Mouse (Mus musculus) forebrain, postnatal 0 days (tissue): Measurements from ENCODE around the gene Mmachc. TPM values are rescaled to one million over a fixed set of nuclear protein-coding genes. Genes with fewer than 3 reads are reported as not detected.
"Not testable (repeated sequence)": the region's sequence is repeated elsewhere in the genome, so short reads cannot be mapped to it uniquely, and the experiment has no call there.

Experiments used
- ATAC-seq: fragments of 200-750 bp; cut with Nextera tagmentation; 2 replicates; pipeline ENCODE4 v1.8.0; 2017; ENCODE audit warnings: mild to moderate bottlenecking, moderate library complexity
- DNase-seq: peaks from one replicate; pipeline ENCODE4 v3.0.0-alpha.2; 2015
- H3K27ac ChIP-seq: fragments of 300-500 bp; sonication (generic); 2 replicates; pipeline ENCODE4 v1.5.1; 2014; ENCODE audit warnings: low read depth, mild to moderate bottlenecking, antibody characterized with exemption, low read length, moderate library complexity, mixed read lengths
- H3K27me3 ChIP-seq: fragments of 300-500 bp; sonication (generic); 2 replicates; pipeline ENCODE4 v1.6.1; 2014; ENCODE audit warnings: mild to moderate bottlenecking, low read length, mixed read lengths; ENCODE audit not compliant: insufficient read depth
- H3K36me3 ChIP-seq: fragments of 300-500 bp; sonication (generic); 2 replicates; pipeline ENCODE4 v1.6.1; 2014; ENCODE audit warnings: mild to moderate bottlenecking, moderate library complexity; ENCODE audit not compliant: insufficient read depth
- H3K4me1 ChIP-seq: fragments of 300-500 bp; sonication (generic); 2 replicates; pipeline ENCODE4 v1.6.1; 2014; ENCODE audit warnings: antibody characterized with exemption; ENCODE audit not compliant: insufficient read depth
- H3K4me2 ChIP-seq: fragments of 300-500 bp; sonication (generic); 2 replicates; pipeline ENCODE4 v1.6.1; 2014; ENCODE audit warnings: low read depth, mild to moderate bottlenecking, moderate library complexity
- H3K4me3 ChIP-seq: fragments of 300-500 bp; sonication (generic); 2 replicates; pipeline ENCODE4 v1.5.1; 2014; ENCODE audit warnings: low read depth, low read length, mixed read lengths
- H3K9ac ChIP-seq: fragments of 300-500 bp; sonication (generic); 2 replicates; pipeline ENCODE4 v1.6.1; 2014; ENCODE audit warnings: mild to moderate bottlenecking
- H3K9me3 ChIP-seq: fragments of 300-500 bp; sonication (generic); 2 replicates; pipeline ENCODE4 v1.6.1; 2016; ENCODE audit warnings: low read length
- CTCF ChIP-seq: sonication (generic); IDR thresholded peaks from 2 replicates; pipeline ENCODE4 v1.5.1; 2016; ENCODE audit warnings: antibody characterized with exemption, control low read depth, low read depth
- WGBS: fragments of 180-500 bp; shearing (Covaris S2); extraction: QIAGEN DNeasy Blood & Tissue Kit; methylation state at CpG from one replicate; pipeline ENCODE4 v1.1.7; 2014; 5-methylcytosine and 5-hydroxymethylcytosine counted together
- polyA plus RNA-seq: library from polyadenylated mRNA; unstranded; fragments of >200 nt; fragmentation: Nextera tagmentation; extraction: Ambion mirVana; gene quantifications from 2 replicates; pipeline ENCODE4 v1.2.1, GENCODE M21; 2015
- total RNA-seq: library from RNA; depleted of rRNA; stranded (reverse); fragments of >200 nt; gene quantifications from 2 replicates; pipeline ENCODE4 v1.2.3, GENCODE M21; 2014; rRNA removed

Gene Mmachc
- total and polyA plus RNA-seq, 2 experiments from 2014 or later: 19.6 to 21.9 TPM

GRCm38 (mm10) chr4:116661998-116662397 is 46.2 kb downstream of the Mmachc start:
- TF ChIP-seq CTCF: no peak
- DNase-seq (no peak), ATAC-seq (no peak)
- no peak overlapping the region for H3K27ac ChIP-seq
- no peaks in the 10 kb centered on the region for H3K9me3 ChIP-seq
- no peak overlapping the region for H3K4me2 ChIP-seq
- no peak overlapping the region for H3K9ac ChIP-seq
- H3K36me3 ChIP-seq: no peaks in the 10 kb centered on the region
- WGBS: 87% methylated on average over 1 of the region's 1 CpGs
- no peaks in the 10 kb centered on the region for H3K27me3 ChIP-seq
- H3K4me3 ChIP-seq: no peak overlapping the region
- H3K4me1 ChIP-seq: no peaks in the 10 kb centered on the region

- TF ChIP-seq CTCF: no peak
- H3K27ac ChIP-seq: no peak overlapping the region
- H3K36me3 ChIP-seq: no peaks in the 10 kb centered on the region
- no peaks in the 10 kb centered on the region for H3K9me3 ChIP-seq
- no peak overlapping the region for H3K9ac ChIP-seq
- H3K4me2 ChIP-seq: no peak overlapping the region
- ATAC-seq: no peak
- no peak for DNase-seq
- WGBS: 75% methylated on average over 6 of the region's 6 CpGs
- H3K4me1 ChIP-seq: no peaks in the 10 kb centered on the region
- no peaks in the 10 kb centered on the region for H3K27me3 ChIP-seq
- H3K4me3 ChIP-seq: no peak overlapping the region
Measured at GRCm38 (mm10) chr4:116660829-116661228, 47.4 kb downstream of the Mmachc start.

- ATAC-seq, H3K4me1 ChIP-seq, H3K9me3 ChIP-seq, H3K4me2 ChIP-seq, H3K27me3 ChIP-seq, H3K27ac ChIP-seq, DNase-seq, H3K4me3 ChIP-seq, H3K36me3 ChIP-seq, H3K9ac ChIP-seq: not testable (repeated sequence)
- 82% methylated on average over 6 of the region's 6 CpGs for WGBS
Measured at GRCm38 (mm10) chr4:116659916-116660315, 48.3 kb downstream of the Mmachc start.

GRCm38 (mm10) chr4:116659474-116659873 is 48.7 kb downstream of the Mmachc start:
- Histone ChIP-seq H3K4me1 (no peaks in the 10 kb centered on the region), H3K9ac (no peak overlapping the region), H3K27ac (no peak overlapping the region), H3K36me3 (no peaks in the 10 kb centered on the region), H3K27me3 (no peaks in the 10 kb centered on the region), H3K4me3 (no peak overlapping the region), H3K4me2 (no peak overlapping the region), H3K9me3 (no peaks in the 10 kb centered on the region)
- DNase-seq (no peak), ATAC-seq (no peak)
- WGBS: 50% methylated on average over 2 of the region's 2 CpGs
- no peak for TF ChIP-seq CTCF

- H3K27ac ChIP-seq: no peak overlapping the region
- no peaks in the 10 kb centered on the region for H3K4me1 ChIP-seq
- TF ChIP-seq CTCF: no peak
- ATAC-seq (no peak), DNase-seq (no peak)
- no peak overlapping the region for H3K9ac ChIP-seq
- H3K9me3 ChIP-seq: no peaks in the 10 kb centered on the region
- H3K4me2 ChIP-seq: no peak overlapping the region
- H3K4me3 ChIP-seq: no peak overlapping the region
- H3K36me3 ChIP-seq: no peaks in the 10 kb centered on the region
- 46% methylated on average over 3 of the region's 3 CpGs for WGBS
- H3K27me3 ChIP-seq: no peaks in the 10 kb centered on the region
Measured at GRCm38 (mm10) chr4:116657971-116658370, 50.2 kb downstream of the Mmachc start.

GRCm38 (mm10) chr4:116655658-116656057 is 52.5 kb downstream of the Mmachc start:
- Histone ChIP-seq H3K9me3 (no peaks in the 10 kb centered on the region), H3K27me3 (no peaks in the 10 kb centered on the region), H3K4me1 (no peaks in the 10 kb centered on the region), H3K4me2 (no peak overlapping the region), H3K36me3 (no peaks in the 10 kb centered on the region), H3K9ac (no peak overlapping the region), H3K27ac (no peak overlapping the region), H3K4me3 (no peak overlapping the region)
- DNase-seq: no peak
- no peak for TF ChIP-seq CTCF
- WGBS: 75% methylated on average over 3 of the region's 3 CpGs
- ATAC-seq: no peak

GRCm38 (mm10) chr4:116655100-116655499 is 53.1 kb downstream of the Mmachc start:
- 59% methylated on average over 2 of the region's 2 CpGs for WGBS
- H3K27me3 ChIP-seq: no peaks in the 10 kb centered on the region
- no peaks in the 10 kb centered on the region for H3K9me3 ChIP-seq
- H3K9ac ChIP-seq: no peak overlapping the region
- DNase-seq (no peak), ATAC-seq (no peak)
- no peak overlapping the region for H3K4me2 ChIP-seq
- no peak for TF ChIP-seq CTCF
- H3K4me1 ChIP-seq: peaks cover 3% of the 10 kb centered on the region; the same call in 1 of the 2 replicates
- no peak overlapping the region for H3K4me3 ChIP-seq
- H3K27ac ChIP-seq: no peak overlapping the region
- no peaks in the 10 kb centered on the region for H3K36me3 ChIP-seq

- Histone ChIP-seq H3K36me3 (no peaks in the 10 kb centered on the region), H3K9ac (no peak overlapping the region), H3K4me2 (no peak overlapping the region), H3K4me1 (peaks cover 12% of the 10 kb centered on the region), H3K27ac (no peak overlapping the region), H3K9me3 (no peaks in the 10 kb centered on the region), H3K27me3 (no peaks in the 10 kb centered on the region), H3K4me3 (no peak overlapping the region)
- TF ChIP-seq CTCF: no peak
- DNase-seq: no peak
- 90% methylated on average over 6 of the region's 6 CpGs for WGBS
- ATAC-seq: no peak
Measured at GRCm38 (mm10) chr4:116653228-116653627, 55.0 kb downstream of the Mmachc start.

Other genes with a start within 250 kb of the Mmachc start
- gene Mast2, start 244.2 kb downstream of the Mmachc start, total RNA-seq: 73.6 and 95.1 TPM in 2 replicates
- gene Mast2, start 244.2 kb downstream of the Mmachc start, polyA plus RNA-seq: 25.7 and 36.2 TPM in 2 replicates
- 6.6 and 8.4 TPM in 2 replicates for gene Ipp, start 200.9 kb downstream of the Mmachc start, total RNA-seq
- 8.7 and 12.4 TPM in 2 replicates for gene Ipp, start 200.9 kb downstream of the Mmachc start, polyA plus RNA-seq
- 9.1 and 12.9 TPM in 2 replicates for gene Tmem69, start 152.5 kb downstream of the Mmachc start, total RNA-seq
- gene Tmem69, start 152.5 kb downstream of the Mmachc start, polyA plus RNA-seq: 19.3 and 19.9 TPM in 2 replicates
- gene Gpbp1l1, start 150.7 kb downstream of the Mmachc start, total RNA-seq: 39.6 and 47.5 TPM in 2 replicates
- 10.9 and 14.7 TPM in 2 replicates for gene Gpbp1l1, start 150.7 kb downstream of the Mmachc start, polyA plus RNA-seq
- gene Ccdc17, start 111.8 kb downstream of the Mmachc start, total RNA-seq: 2.8 and 5.7 TPM in 2 replicates
- gene Ccdc17, start 111.8 kb downstream of the Mmachc start, polyA plus RNA-seq: 3.3 and 3.9 TPM in 2 replicates
- gene Nasp, start 80.5 kb downstream of the Mmachc start, total RNA-seq: 93.3 and 100 TPM in 2 replicates
- 77.7 and 82.3 TPM in 2 replicates for gene Nasp, start 80.5 kb downstream of the Mmachc start, polyA plus RNA-seq
- 596 and 675 TPM in 2 replicates for gene Akr1a1, start 56.7 kb downstream of the Mmachc start, total RNA-seq
- gene Akr1a1, start 56.7 kb downstream of the Mmachc start, polyA plus RNA-seq: 908 and 1,057 TPM in 2 replicates
- gene Prdx1, start 22.9 kb downstream of the Mmachc start, total RNA-seq: 204 and 235 TPM in 2 replicates
- gene Prdx1, start 22.9 kb downstream of the Mmachc start, polyA plus RNA-seq: 593 and 661 TPM in 2 replicates
- 13.2 and 15.2 TPM in 2 replicates for gene Ccdc163, start 103 bp upstream of the Mmachc start, total RNA-seq
- gene Ccdc163, start 103 bp upstream of the Mmachc start, polyA plus RNA-seq: 5.3 and 5.7 TPM in 2 replicates
- gene Tesk2, start 12.5 kb upstream of the Mmachc start, total RNA-seq: 2.6 and 2.9 TPM in 2 replicates
- 1.2 and 1.9 TPM in 2 replicates for gene Tesk2, start 12.5 kb upstream of the Mmachc start, polyA plus RNA-seq
- 34.2 and 39.9 TPM in 2 replicates for gene Toe1, start 99.2 kb upstream of the Mmachc start, total RNA-seq
- 20.2 and 23.2 TPM in 2 replicates for gene Toe1, start 99.2 kb upstream of the Mmachc start, polyA plus RNA-seq
- 12.9 and 13.6 TPM in 2 replicates for gene Mutyh, start 99.3 kb upstream of the Mmachc start, total RNA-seq
- 3.2 and 4.7 TPM in 2 replicates for gene Mutyh, start 99.3 kb upstream of the Mmachc start, polyA plus RNA-seq
- gene Hpdl, start 113.3 kb upstream of the Mmachc start, total RNA-seq: 0.38 and 0.43 TPM in 2 replicates
- gene Hpdl, start 113.3 kb upstream of the Mmachc start, polyA plus RNA-seq: 0.74 and 0.78 TPM in 2 replicates
- 17.4 and 25.3 TPM in 2 replicates for gene Zswim5, start 169.0 kb upstream of the Mmachc start, total RNA-seq
- gene Zswim5, start 169.0 kb upstream of the Mmachc start, polyA plus RNA-seq: 1.9 and 2.4 TPM in 2 replicates